Mouse (Mus musculus): Measurements from ENCODE around the gene Cerk.
"Not testable (repeated sequence)": the region's sequence is repeated elsewhere in the genome, so short reads cannot be mapped to it uniquely, and the experiment has no call there.

Cerk gene

GRCm38 (mm10) chr15:86164718-86165345 lies 21.1 kb downstream of the Cerk start:
- no peak for DNase-seq (ENCODE audit: low spot score in 2 of 2)

DNA sequence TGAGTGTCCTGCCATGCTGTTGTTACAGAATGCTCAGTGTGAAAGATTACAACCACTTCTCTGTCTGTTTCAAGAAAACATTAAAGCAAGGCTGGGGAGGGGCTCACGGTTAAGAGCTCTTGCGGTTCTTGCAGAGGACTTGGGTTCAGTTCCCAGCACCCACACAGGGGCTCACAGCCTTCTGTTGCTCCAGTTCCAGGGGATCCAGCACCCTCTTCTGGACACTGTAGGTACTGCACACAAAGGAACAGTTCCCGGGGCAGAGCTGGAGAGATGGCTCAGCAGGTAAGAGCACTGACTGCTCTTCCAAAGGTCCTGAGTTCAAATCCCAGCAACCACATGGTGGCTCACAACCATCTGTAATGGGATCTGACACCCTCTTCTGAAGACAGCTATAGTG lies 24.1 kb downstream of the Cerk start:
- not testable (repeated sequence) for DNase-seq (ENCODE audit: low spot score in 2 of 2)

- DNase-seq (ENCODE audit: low spot score in 2 of 2) = no peak
Observed at GRCm38 (mm10) chr15:86160906-86161305, 25.0 kb downstream of the Cerk start.

- DNase-seq (ENCODE audit: low spot score in 2 of 2) = no peak
Observed at GRCm38 (mm10) chr15:86159719-86160118, 26.2 kb downstream of the Cerk start.

DNA sequence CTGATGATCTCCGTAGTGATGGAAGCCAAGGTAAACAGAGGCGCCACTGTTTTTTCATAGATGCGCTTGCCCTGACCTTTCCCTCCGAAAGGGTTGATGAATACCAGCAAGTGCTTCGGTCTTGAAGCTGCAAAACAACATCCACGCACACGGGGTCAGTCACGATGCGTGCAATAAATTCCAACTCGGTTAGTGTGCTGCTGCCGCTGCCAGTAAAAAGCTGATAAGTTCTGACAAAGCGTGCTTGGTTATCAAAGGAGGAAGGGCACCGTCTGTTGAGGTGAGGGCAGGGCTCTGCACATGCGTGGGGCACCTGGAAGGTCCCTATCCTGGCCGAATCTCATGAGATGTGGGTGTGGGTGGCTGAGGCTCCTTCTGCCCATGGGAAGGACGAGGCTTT lies 26.8 kb downstream of the Cerk start:
- DNase-seq (ENCODE audit: low spot score in 2 of 2) = no peak

DNA sequence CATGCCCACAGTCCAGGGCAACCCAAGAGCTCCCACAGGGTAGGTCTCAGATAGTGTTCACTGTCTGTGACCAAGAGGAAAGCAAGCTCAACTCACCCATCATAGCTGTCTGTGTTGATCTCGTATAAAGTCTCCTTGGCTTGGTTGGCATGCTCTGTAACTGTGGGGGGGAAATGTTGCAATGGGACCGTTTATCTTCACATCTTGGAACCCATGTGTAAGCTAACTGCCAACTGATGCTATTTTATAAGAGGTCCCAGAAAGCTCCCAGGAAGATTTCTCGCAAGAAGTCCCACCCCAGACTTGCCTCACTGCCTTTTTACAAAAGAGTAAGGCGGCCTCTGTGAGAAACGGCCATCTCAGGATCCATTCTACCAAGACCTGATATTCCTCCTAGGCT lies 29.4 kb downstream of the Cerk start:
- no peak for DNase-seq (ENCODE audit: low spot score in 2 of 2)

DNA sequence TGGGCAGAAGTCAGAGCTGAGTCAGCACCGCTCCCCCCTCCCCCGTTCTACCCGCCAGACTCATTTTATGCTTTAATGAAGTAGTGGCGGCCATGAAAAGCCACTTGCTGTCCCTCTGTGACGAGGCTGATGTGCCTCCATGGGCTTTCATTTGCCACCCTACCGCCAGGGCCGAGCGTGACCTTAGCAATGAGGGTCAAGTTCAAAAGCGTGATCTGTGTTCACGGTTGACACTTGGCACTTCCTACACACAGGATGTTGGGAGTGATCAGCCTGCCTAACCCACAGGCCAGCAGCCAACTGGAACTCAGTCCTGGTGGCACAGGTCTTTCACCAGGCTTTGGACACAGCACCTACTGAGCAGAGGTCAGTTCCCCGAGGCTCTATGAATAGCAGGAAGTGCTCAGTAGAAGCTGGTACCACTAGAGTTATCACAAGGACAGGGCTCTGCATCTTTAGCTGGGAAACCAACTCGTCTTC lies 32.4 kb downstream of the Cerk start:
- no peak for DNase-seq (ENCODE audit: low spot score in 2 of 2)

GRCm38 (mm10) chr15:86150593-86150992 lies 35.3 kb downstream of the Cerk start:
- no peak for DNase-seq (ENCODE audit: low spot score in 2 of 2)

GRCm38 (mm10) chr15:86146922-86147321 lies 39.0 kb downstream of the Cerk start:
- DNase-seq (ENCODE audit: low spot score in 2 of 2) = no peak

- no peak for DNase-seq (ENCODE audit: low spot score in 2 of 2)
Observed at GRCm38 (mm10) chr15:86145046-86145445, 40.9 kb downstream of the Cerk start.

DNA sequence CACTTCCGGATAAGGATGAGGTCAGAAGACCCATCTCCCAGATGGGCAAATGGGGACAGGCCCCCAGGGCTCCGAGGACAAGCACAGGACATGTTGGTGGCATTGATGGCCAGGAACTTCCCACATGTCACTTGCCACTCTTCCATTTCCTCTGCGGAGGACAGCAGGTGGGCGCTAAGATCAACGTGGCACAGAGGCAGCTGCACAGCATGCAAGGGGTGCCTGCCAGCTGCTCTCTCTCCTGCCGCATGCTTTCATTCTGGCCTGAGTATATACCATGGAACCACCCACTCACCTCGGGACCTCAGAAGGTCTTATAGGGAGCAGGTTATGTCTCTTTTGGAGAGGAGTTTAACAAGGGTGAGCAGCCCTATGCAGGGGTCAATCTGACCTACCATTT lies 41.4 kb downstream of the Cerk start:
- no peak for DNase-seq (ENCODE audit: low spot score in 2 of 2)

DNA sequence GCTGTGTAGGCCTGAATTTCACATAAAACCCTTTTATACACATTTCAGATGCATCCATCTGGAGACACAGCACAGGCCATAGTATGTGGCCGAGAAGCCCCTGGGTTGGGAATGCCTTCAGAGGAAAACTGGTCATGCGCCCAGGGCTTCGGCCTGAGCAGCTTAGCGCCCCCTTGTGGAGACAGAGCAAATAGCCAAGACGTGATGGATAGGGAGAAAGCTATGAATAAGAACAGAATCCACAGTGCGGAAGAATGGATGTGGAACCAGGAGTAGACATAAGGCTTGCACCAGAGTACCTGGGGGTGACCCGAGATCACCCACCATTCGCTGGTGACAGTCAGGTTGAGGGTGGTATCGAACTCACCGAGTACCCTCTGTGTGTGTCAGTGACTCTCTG lies 45.6 kb downstream of the Cerk start:
- no peak for DNase-seq (ENCODE audit: low spot score in 2 of 2)

DNA sequence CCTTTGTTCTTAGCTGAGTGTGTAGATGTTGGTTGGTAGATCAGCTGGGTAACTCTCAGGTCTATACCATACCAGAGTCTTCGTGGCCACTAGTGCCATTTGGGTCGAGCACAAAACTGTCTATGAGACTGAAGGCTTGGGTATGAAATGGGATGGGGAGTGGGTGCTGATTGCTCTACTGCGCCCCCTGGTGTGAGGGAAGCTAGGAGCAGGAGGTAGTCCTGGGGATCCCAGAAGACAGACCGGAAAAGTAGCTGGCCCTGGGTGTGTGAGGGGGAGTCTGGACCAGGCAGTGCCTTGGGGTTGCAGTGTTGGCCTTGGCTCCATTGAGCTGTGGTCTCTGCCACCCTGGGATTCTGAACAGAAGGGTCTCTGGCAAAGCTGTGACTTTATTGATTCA lies 48.3 kb downstream of the Cerk start:
- no peak for DNase-seq (ENCODE audit: low spot score in 2 of 2)

- DNase-seq (ENCODE audit: low spot score in 2 of 2) = peak; percentile 76 to 91
Observed at GRCm38 (mm10) chr15:86134941-86135783, 50.8 kb downstream of the Cerk start.

GRCm38 (mm10) chr15:86130657-86131056 lies 55.3 kb downstream of the Cerk start:
- no peak for DNase-seq (ENCODE audit: low spot score in 2 of 2)

GRCm38 (mm10) chr15:86129036-86129435 lies 56.9 kb downstream of the Cerk start:
- DNase-seq (ENCODE audit: low spot score in 2 of 2) = no peak

DNA sequence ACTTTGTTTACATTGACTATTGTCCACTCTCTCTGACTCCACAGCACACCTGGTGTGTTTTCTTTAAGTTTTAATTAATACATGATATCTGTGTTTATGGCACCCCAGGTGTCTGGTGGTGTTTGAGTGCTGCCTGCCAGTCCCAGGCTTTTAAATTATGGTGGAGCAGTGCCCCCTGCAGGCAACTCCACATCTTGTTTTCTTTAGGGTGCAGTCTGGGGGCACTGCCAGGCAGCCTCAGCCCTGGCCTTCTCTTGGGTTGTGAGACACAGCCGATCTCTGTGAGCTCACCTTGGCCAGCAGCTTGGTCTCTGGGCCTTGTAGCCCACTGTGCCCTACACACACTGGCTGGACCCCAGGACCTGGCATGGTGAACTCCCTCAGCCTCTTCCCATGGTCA lies 61.6 kb downstream of the Cerk start:
- peak; percentile 52 to 69 for DNase-seq (ENCODE audit: low spot score in 2 of 2)

DNA sequence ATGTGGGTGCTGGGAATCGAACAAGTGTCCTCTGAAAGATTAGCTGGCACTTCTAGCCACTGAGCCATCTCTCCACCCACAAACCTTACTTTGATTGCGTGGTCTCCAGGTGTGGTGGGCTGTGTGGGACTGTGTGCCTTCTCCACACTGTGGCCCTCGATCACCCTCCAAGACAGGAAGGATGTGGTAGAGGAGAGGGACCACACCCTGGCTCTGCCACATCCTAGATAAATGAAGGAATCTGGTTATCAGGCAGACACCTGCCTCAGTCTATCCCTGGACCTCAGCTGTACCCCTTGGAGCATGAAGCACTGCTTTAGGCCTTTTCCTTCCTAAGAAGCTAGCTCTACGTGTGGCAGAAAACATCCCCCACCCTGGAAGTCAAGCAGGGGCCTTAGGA lies 62.5 kb downstream of the Cerk start:
- no peak for DNase-seq (ENCODE audit: low spot score in 2 of 2)

GRCm38 (mm10) chr15:86122261-86122949 lies 63.5 kb downstream of the Cerk start:
- DNase-seq (ENCODE audit: low spot score in 2 of 2) = no peak

DNA sequence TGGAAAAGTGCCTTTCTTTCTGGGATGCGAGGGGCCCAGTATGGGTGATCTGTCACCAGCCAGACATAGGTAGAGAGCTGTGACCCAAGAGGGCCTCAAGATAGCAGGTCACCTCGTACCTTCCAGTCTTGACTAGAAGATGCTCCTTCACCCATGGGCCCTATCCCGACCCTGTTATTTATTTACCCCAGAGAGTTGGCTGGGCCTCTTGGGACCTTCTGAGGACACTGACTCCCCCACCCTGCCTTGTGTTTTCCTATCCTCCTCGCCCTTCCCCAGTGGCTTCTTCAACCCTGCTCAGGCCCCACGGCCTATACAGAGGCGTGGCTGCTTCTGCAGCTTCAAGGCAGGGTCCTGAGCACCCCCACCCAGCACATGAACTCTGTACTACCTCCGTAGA lies 66.8 kb downstream of the Cerk start:
- no peak for DNase-seq (ENCODE audit: low spot score in 2 of 2)

DNA sequence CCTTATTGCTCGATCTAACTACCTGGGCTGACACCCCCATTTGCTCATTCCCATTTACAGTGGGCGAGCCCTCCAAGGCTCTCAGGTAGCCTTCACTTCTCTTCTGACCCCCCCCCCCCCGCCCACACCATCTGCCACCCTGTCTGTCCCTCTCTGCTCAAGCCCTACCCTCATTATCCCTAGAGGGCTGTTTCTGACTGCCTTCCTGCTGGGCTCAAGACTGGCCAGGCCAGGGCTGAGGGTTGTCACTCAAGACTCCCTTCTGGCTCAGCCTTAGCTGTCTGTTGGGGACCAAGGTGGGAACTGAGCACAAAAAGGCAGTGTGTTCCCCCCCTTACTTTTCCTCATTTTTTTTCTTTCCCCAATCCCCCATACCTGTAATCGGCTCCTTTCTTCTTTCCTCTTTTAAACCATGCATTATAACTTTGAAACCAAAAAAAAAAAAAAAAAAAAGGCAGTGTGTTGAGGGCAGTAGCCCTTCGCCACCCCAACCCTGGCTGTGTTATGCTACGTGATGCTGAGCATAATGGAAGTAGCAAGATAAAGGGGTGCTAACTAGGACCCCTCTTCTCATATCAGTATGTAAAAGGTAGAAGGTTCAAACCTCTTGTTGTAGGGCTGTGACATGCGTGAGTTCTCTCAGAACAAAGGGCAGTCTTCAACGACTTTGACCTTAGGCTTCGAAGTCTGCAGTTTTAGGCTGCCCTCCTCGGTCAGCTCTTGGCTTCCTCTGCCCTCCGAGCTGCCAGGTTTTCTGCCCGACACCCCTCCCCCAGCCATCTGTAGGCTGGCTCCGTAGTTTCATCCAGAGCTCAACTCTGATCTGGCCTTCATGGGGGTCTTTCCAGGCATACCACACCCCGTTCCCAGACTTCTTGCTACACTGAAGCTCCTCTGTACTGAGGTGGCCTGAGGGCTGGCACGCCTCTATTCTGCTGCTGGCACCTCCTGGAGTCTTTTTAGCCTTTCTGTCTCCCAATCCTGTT lies 68.5 kb downstream of the Cerk start:
- DNase-seq (ENCODE audit: low spot score in 2 of 2) = no peak
